ENCODE assay signal across 8 mouse cellular contexts in the genomic region with DNA sequence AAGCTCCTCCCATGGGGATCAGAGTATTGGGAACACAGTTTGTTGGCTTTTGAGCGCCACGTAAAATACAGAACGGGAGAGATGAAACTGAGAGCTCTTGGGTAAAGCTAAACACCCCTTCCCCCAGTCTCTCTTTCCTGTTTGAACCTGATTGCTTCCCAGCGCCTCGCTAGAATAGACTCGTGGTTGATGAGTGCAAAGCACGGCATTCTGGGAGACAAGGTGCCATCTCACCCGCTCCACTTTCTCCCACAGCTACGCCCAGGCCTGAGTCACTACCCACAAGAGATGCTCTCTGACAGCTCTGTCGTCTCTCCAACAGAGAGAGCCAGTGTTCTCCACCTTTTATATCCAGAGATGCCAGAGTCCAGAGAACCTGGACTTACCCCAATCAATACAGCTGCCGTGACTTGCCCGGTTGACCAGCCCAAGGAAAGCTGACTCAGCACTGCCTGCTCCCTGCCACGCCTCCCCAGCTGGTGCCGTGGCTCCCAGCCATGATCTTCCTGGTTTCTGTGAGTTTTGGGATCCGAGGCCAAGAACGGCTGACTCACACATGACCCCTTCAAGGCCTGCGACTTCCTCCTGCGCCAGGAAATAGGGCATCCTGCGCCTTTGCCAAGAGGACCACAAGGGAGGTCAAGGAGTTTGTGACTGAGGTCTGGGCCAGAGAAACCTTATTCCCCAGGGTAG. TPM values are rescaled to one million over a fixed set of nuclear protein-coding genes. Genes with fewer than 3 reads are reported as not detected.
DNase-seq lines count a peak whose midpoint lies in the region; ATAC-seq and TF ChIP-seq lines count a peak whose summit lies in the region.
"Had no signal": no experiment of that assay in that cellular context is flagged by ENCODE, and none has a peak within 500 bp of the region (broad histone marks: within the 10 kb centered on the region; RNA-seq: fewer than 3 reads in every experiment).

No protein-coding gene starts in this region.

- DNase-seq in ES-E14 (ENCODE audit: low read depth, low spot score) = no peak
- peak; percentile 80 to 81 for DNase-seq in adrenal gland, adult 18-20 months (ENCODE audit: low spot score in 2 of 2)
- peak; percentile 81 to 83 for DNase-seq in gastrocnemius, adult 8-10 months (ENCODE audit: low spot score in 2 of 2)
- DNase-seq in lung, postnatal 14 days = peak; percentile 84
- no peak for DNase-seq in thymus, postnatal 0 days (ENCODE audit: low spot score)

- H3K27me3 ChIP-seq in intestine, embryonic 16.5 days (replicated peaks; ENCODE audit: control insufficient read depth, insufficient read depth, low read length) = no peaks in the 10 kb centered on the region
- no peaks in the 10 kb centered on the region for H3K27me3 ChIP-seq in midbrain, embryonic 13.5 days
- H3K27me3 ChIP-seq: embryonic facial prominence, embryonic 12.5 days had no signal

- in situ Hi-C loops in ES-E14 (cut with MboI; ENCODE audit: low sequenced_read_pairs in 2 of 2, unreplicated experiment in 2 of 2) = no loop called here

- no peak overlapping the region for H3K27ac ChIP-seq in ES-E14 (ENCODE audit: insufficient read depth, low read depth, low read length, poor library complexity, severe bottlenecking)
- no peak overlapping the region; the same call in 1 of the 2 replicates for H3K27ac ChIP-seq in intestine, embryonic 16.5 days (ENCODE audit: low read length)
- no peak overlapping the region for H3K27ac ChIP-seq in midbrain, embryonic 13.5 days
- H3K27ac ChIP-seq: embryonic facial prominence, embryonic 12.5 days had no signal

- H3K4me3 ChIP-seq in ES-E14 (ENCODE audit: insufficient read depth in 1 of 2, low read depth in 1 of 2, low read length in 2 of 2, poor library complexity in 1 of 2, severe bottlenecking in 1 of 2) = no peak overlapping the region
- H3K4me3 ChIP-seq in intestine, embryonic 16.5 days (ENCODE audit: low read length) = no peak overlapping the region
- no peak overlapping the region for H3K4me3 ChIP-seq in midbrain, embryonic 13.5 days (replicated peaks)
- H3K4me3 ChIP-seq: embryonic facial prominence, embryonic 12.5 days had no signal

- H3K4me1 ChIP-seq in ES-E14 (ENCODE audit: control insufficient read depth in 2 of 2, insufficient read depth in 2 of 2, low read length in 2 of 2, poor library complexity in 1 of 2) = peaks cover 2 to 4% of the 10 kb centered on the region in 2 experiments; a peak in 1 of 4 replicates
- peaks cover 10% of the 10 kb centered on the region for H3K4me1 ChIP-seq in intestine, embryonic 16.5 days (ENCODE audit: control insufficient read depth, insufficient read depth, low read length)
- no peaks in the 10 kb centered on the region for H3K4me1 ChIP-seq in midbrain, embryonic 13.5 days (replicated peaks)
- H3K4me1 ChIP-seq: embryonic facial prominence, embryonic 12.5 days had no signal

- H3K9me3 ChIP-seq in ES-E14 (ENCODE audit: control insufficient read depth, insufficient read depth, low read depth, low read length) = no peaks in the 10 kb centered on the region
- no peaks in the 10 kb centered on the region for H3K9me3 ChIP-seq in intestine, embryonic 16.5 days (ENCODE audit: control insufficient read depth, low read length)
- no peaks in the 10 kb centered on the region for H3K9me3 ChIP-seq in midbrain, embryonic 13.5 days
- H3K9me3 ChIP-seq: embryonic facial prominence, embryonic 12.5 days had no signal

- no peak overlapping the region for H3K4me2 ChIP-seq in intestine, embryonic 16.5 days (ENCODE audit: low read depth, low read length)
- no peak overlapping the region for H3K4me2 ChIP-seq in midbrain, embryonic 13.5 days (replicated peaks)
- H3K4me2 ChIP-seq: embryonic facial prominence, embryonic 12.5 days had no signal

- peak; percentile 72 for ATAC-seq in intestine, embryonic 16.5 days
- ATAC-seq in midbrain, embryonic 13.5 days = no peak

- H3K9ac ChIP-seq in ES-E14 (ENCODE audit: insufficient read depth, low read depth, low read length, poor library complexity, severe bottlenecking) = no peak overlapping the region
- no peak overlapping the region for H3K9ac ChIP-seq in intestine, embryonic 16.5 days (ENCODE audit: low read depth, low read length)
- H3K9ac ChIP-seq in midbrain, embryonic 13.5 days (replicated peaks) = no peak overlapping the region
- H3K9ac ChIP-seq: embryonic facial prominence, embryonic 12.5 days had no signal

- H3K36me3 ChIP-seq in ES-E14 (ENCODE audit: control insufficient read depth, insufficient read depth, low read length, poor library complexity, severe bottlenecking) = no peaks in the 10 kb centered on the region
- no peaks in the 10 kb centered on the region for H3K36me3 ChIP-seq in intestine, embryonic 16.5 days (ENCODE audit: control insufficient read depth, insufficient read depth, low read length)
- H3K36me3 ChIP-seq in midbrain, embryonic 13.5 days = no peaks in the 10 kb centered on the region
- H3K36me3 ChIP-seq: embryonic facial prominence, embryonic 12.5 days had no signal

- 52% methylated on average over 19 of the region's 19 CpGs for WGBS in intestine, embryonic 16.5 days
- 82% methylated on average over 19 of the region's 19 CpGs for WGBS in midbrain, embryonic 13.5 days

TF ChIP-seq in ES-E14, 5 proteins besides CTCF, POLR2A, EP300 and RAD21:
- TF ChIP-seq MAFK (IDR thresholded peaks at IDR 0.05; ENCODE audit: insufficient read depth, low read depth, low read length) (peak; percentile 97), HCFC1 (IDR thresholded peaks at IDR 0.05; ENCODE audit: borderline replicate concordance, insufficient read depth, low read length) (no peak)
TF ChIP-seq in ES-E14: peak in this region for 1.

RNA-seq across cellular contexts. Expression of gene Mdfi, which starts 7.6 kb away (rescaled TPM):
- total RNA-seq in ES-E14 (2012; rRNA removed) = 15.6 and 25.0 TPM in 2 replicates
- 1 to 10 TPM in 1 of 2 experiments, under 1 TPM in 1; 0.42 to 1.2 TPM for total RNA-seq in adrenal gland, adult 18-20 months (2021)
- 1 to 10 TPM in 1 of 4 experiments, under 1 TPM in 3; 0.32 to 1.4 (median 0.55) TPM for total RNA-seq in gastrocnemius, adult 8-10 months (2022)
- 6.5 and 8.8 TPM in 2 replicates for polyA plus RNA-seq in intestine, embryonic 16.5 days (2015; fragmentation: Nextera tagmentation; extraction: Ambion mirVana)
- 3.5 and 3.7 TPM in 2 replicates for polyA plus RNA-seq in thymus, postnatal 0 days (2015; fragmentation: Nextera tagmentation; extraction: Ambion mirVana)
- polyA plus RNA-seq in midbrain, embryonic 13.5 days (2015; fragmentation: Nextera tagmentation; extraction: Ambion mirVana) = 2.8 and 4.4 TPM in 2 replicates

Comparison
In these comparisons a context has a peak if more than half of its experiments do, and no peak if none do; other contexts are left out.
1. DNase-seq: peak in adrenal gland, adult 18-20 months (2 of 2), gastrocnemius, adult 8-10 months (2 of 2) and lung, postnatal 14 days (single experiment); none in ES-E14 (single experiment) and thymus, postnatal 0 days (single experiment).